Mouse (Mus musculus) CH12.LX (cell line): ENCODE measurements around the gene Ap1m2.
"Not testable (repeated sequence)": the region's sequence is repeated elsewhere in the genome, so short reads cannot be mapped to it uniquely, and the experiment has no call there.

Experiments
- HCFC1 ChIP-seq: IDR thresholded peaks from 2 replicates; pipeline ENCODE4 v1.6.1; 2012; ENCODE audit warnings: low read depth, mild to moderate bottlenecking, inconsistent platforms, low read length, improper control_type of control experiment
- JUND ChIP-seq: conservative IDR thresholded peaks from 2 replicates; pipeline ENCODE4 v1.6.1; 2011; ENCODE audit warnings: low read depth, low read length, improper control_type of control experiment
- MAFK ChIP-seq: IDR thresholded peaks from 2 replicates; pipeline ENCODE4 v1.6.1; 2011; ENCODE audit warnings: low read length, improper control_type of control experiment; ENCODE audit not compliant: insufficient replicate concordance
- MEF2A ChIP-seq: IDR thresholded peaks from 2 replicates; pipeline ENCODE4 v1.6.1; 2014; ENCODE audit warnings: low read depth, mild to moderate bottlenecking, inconsistent platforms, low read length, improper control_type of control experiment, borderline replicate concordance
- POLR2A ChIP-seq: IDR thresholded peaks from 2 replicates; pipeline ENCODE4 v1.6.1; 2011; ENCODE audit warnings: low read depth, mild to moderate bottlenecking, improper control_type of control experiment, low read length
- SMC3 ChIP-seq: IDR thresholded peaks from 2 replicates; pipeline ENCODE4 v1.6.1; 2011; ENCODE audit warnings: low read depth, low read length, improper control_type of control experiment
- USF2 ChIP-seq: conservative IDR thresholded peaks from 2 replicates; pipeline ENCODE4 v1.6.1; 2011; ENCODE audit warnings: low read depth, low read length, improper control_type of control experiment

GRCm38 (mm10) chr9:21256349-21256748 lies 55.8 kb downstream of the Ap1m2 start:
- not testable (repeated sequence) for TF ChIP-seq MEF2A, MAFK, SMC3, JUND, USF2, HCFC1, POLR2A
